Mouse (Mus musculus) myocyte (in vitro differentiated cells): ENCODE measurements at regions not wholly inside any gene's neighbourhood (a gene's known extent, or its start where the extent isn't known, plus 50 kb on each side); places are given as distances from the start of the nearest gene placed in this dataset.

ENCODE experiments used
- E2F4 ChIP-seq: IDR thresholded peaks from one replicate; pipeline ENCODE4 v1.6.1; 2011; ENCODE audit warnings: mild to moderate bottlenecking, control low read depth, moderate library complexity; ENCODE audit not compliant: insufficient read depth
- MAX ChIP-seq: IDR thresholded peaks from one replicate; pipeline ENCODE4 v1.6.1; 2011; ENCODE audit warnings: low read depth, mild to moderate bottlenecking, control low read depth
- MYOD1 ChIP-seq, 3 experiments: IDR thresholded peaks; one replicate each; pipeline ENCODE4 v1.6.1; 2011; ENCODE audit warnings: control low read depth in 2 of 3, low read depth in 2 of 3, mild to moderate bottlenecking in 2 of 3, moderate library complexity in 1 of 3; ENCODE audit not compliant: insufficient read length in 2 of 3, control insufficient read depth in 1 of 3
- MYOG ChIP-seq, 3 experiments: IDR thresholded peaks; one replicate each; pipeline ENCODE4 v1.6.1; 2011; ENCODE audit warnings: control low read depth in 2 of 3, low read depth in 2 of 3, mild to moderate bottlenecking in 2 of 3; ENCODE audit not compliant: insufficient read length in 2 of 3, control insufficient read depth in 1 of 3, insufficient read depth in 1 of 3
- POLR2A ChIP-seq: IDR thresholded peaks from one replicate; pipeline ENCODE4 v1.6.1; 2011; ENCODE audit warnings: low read depth, mild to moderate bottlenecking, control low read depth, moderate library complexity; ENCODE audit not compliant: insufficient read length
- POLR2AphosphoS2 ChIP-seq: IDR thresholded peaks from one replicate; pipeline ENCODE4 v1.6.1; 2011; ENCODE audit warnings: low read depth, control low read depth; ENCODE audit not compliant: insufficient read length
- REST ChIP-seq: IDR thresholded peaks from one replicate; pipeline ENCODE4 v1.6.1; 2011; ENCODE audit warnings: mild to moderate bottlenecking, control low read depth, moderate library complexity; ENCODE audit not compliant: insufficient read depth, insufficient read length
- TCF12 ChIP-seq: IDR thresholded peaks from one replicate; pipeline ENCODE4 v1.6.1; 2011; ENCODE audit warnings: mild to moderate bottlenecking, control low read depth; ENCODE audit not compliant: poor library complexity, insufficient read depth, severe bottlenecking
- USF1 ChIP-seq: IDR thresholded peaks from one replicate; pipeline ENCODE4 v1.6.1; 2011; ENCODE audit warnings: low read depth, mild to moderate bottlenecking, control low read depth, moderate library complexity

GRCm38 (mm10) chr3:151997534-151998107 is 160.2 kb upstream of the Ptgfr start:
- TF ChIP-seq REST (no peak), USF1 (no peak), POLR2AphosphoS2 (no peak), POLR2A (no peak), MYOD1 (IDR thresholded peaks at IDR 0.05; ENCODE audit: control insufficient read depth in 1 of 3, insufficient read length in 2 of 3, low read depth in 2 of 3) (no peak), TCF12 (no peak), MAX (no peak), E2F4 (no peak), MYOG (IDR thresholded peaks at IDR 0.05; ENCODE audit: control insufficient read depth in 1 of 3, insufficient read depth in 1 of 3, insufficient read length in 2 of 3, low read depth in 2 of 3) (no peak)
